Mouse (Mus musculus): ENCODE results near the gene Stag2. TPM values are rescaled to one million over a fixed set of nuclear protein-coding genes. Genes with fewer than 3 reads are reported as not detected.

Gene Stag2
- polyA plus RNA-seq, 1 experiment from 2014 or later = 31.1 TPM

DNA sequence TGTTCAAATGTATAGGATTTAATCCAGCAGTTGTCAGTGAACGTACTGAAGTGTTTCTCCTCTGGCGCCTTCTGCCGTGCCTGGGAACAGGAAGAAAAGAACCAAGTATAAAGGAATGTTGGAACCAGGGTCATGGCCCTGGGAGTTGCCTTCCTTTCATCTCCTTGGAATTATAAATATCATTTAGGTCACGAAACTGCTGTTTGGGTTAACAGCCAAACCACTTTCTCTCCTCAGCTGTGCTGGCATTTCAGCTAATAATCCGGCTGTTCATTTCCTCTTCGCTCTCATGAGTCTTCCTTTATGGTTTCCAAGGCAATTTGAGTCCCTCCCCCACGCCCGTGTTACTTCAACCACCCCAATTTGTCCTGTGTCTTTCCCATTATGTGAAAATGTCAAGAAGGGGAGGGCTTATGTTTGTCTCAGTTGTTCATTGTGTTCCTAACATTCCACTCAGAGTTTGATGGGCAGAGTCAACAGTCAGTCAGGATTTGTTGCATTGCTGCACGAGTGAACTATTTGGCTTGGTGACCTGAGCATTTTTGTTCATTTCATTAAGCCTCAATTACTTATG is 172.2 kb downstream of the Stag2 start:
- Histone ChIP-seq H3K27me3 (ENCODE audit: insufficient read depth, low read length) (no peaks in the 10 kb centered on the region), H3K4me3 (replicated peaks; ENCODE audit: low read depth, low read length) (no peak overlapping the region), H3K4me2 (ENCODE audit: low read length) (no peak overlapping the region), H3K36me3 (ENCODE audit: insufficient read depth, low read length) (no peaks in the 10 kb centered on the region), H3K27ac (no peak overlapping the region), H3K4me1 (replicated peaks; ENCODE audit: insufficient read depth, low read length) (no peaks in the 10 kb centered on the region), H3K9me3 (replicated peaks; ENCODE audit: low read length) (no peaks in the 10 kb centered on the region), H3K9ac (ENCODE audit: low read depth, low read length) (no peak overlapping the region)
- 47% methylated on average over 9 of the region's 9 CpGs for WGBS
- TF ChIP-seq CTCF (IDR thresholded peaks at IDR 0.05; ENCODE audit: low read depth) = no peak
- DNase-seq (ENCODE audit: low spot score) (peak; percentile 45), ATAC-seq (replicated peaks; ENCODE audit: low FRiP score, low read depth) (no peak)

DNA sequence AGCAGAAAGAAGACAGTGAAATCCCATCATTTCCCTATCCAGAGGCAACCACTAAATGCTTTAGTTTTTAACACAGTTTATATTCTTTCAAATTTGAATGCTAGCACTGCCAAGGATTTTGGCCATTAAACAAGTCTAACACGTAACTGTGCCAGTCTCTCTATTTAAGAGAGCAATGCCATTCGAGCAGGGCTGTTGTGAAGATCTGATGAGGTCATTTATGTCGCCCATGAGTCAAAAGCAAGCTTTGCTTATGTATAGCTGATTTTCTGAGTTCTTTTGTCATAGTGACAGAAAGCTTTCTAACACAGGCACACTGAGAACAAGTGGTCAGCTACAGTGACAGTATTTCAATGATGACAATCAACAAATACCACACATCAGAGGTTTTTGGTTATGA is 175.7 kb downstream of the Stag2 start:
- no peak overlapping the region for H3K4me3 ChIP-seq (replicated peaks; ENCODE audit: low read depth, low read length)
- 70% methylated on average over 3 of the region's 3 CpGs for WGBS
- DNase-seq (ENCODE audit: low spot score) = no peak
- H3K4me1 ChIP-seq (replicated peaks; ENCODE audit: insufficient read depth, low read length) = no peaks in the 10 kb centered on the region
- H3K9ac ChIP-seq (ENCODE audit: low read depth, low read length) = no peak overlapping the region
- no peaks in the 10 kb centered on the region for H3K36me3 ChIP-seq (ENCODE audit: insufficient read depth, low read length)
- no peaks in the 10 kb centered on the region for H3K9me3 ChIP-seq (replicated peaks; ENCODE audit: low read length)
- no peak for ATAC-seq (replicated peaks; ENCODE audit: low FRiP score, low read depth)
- no peaks in the 10 kb centered on the region for H3K27me3 ChIP-seq (ENCODE audit: insufficient read depth, low read length)
- H3K4me2 ChIP-seq (ENCODE audit: low read length) = no peak overlapping the region
- no peak for TF ChIP-seq CTCF (IDR thresholded peaks at IDR 0.05; ENCODE audit: low read depth)
- H3K27ac ChIP-seq = no peak overlapping the region

Other genes starting within 250 kb of the Stag2 start
- 70.8 and 75.6 TPM in 2 replicates for gene Thoc2, start 228.6 kb upstream of the Stag2 start, polyA plus RNA-seq (2015; fragmentation: Nextera tagmentation; extraction: Ambion mirVana)
- gene Xiap, start 89.6 kb upstream of the Stag2 start, polyA plus RNA-seq (2015; fragmentation: Nextera tagmentation; extraction: Ambion mirVana) = 15.6 and 15.9 TPM in 2 replicates